Comparison of ENCODE assay signal across 15 mouse cellular contexts in the genomic region with DNA sequence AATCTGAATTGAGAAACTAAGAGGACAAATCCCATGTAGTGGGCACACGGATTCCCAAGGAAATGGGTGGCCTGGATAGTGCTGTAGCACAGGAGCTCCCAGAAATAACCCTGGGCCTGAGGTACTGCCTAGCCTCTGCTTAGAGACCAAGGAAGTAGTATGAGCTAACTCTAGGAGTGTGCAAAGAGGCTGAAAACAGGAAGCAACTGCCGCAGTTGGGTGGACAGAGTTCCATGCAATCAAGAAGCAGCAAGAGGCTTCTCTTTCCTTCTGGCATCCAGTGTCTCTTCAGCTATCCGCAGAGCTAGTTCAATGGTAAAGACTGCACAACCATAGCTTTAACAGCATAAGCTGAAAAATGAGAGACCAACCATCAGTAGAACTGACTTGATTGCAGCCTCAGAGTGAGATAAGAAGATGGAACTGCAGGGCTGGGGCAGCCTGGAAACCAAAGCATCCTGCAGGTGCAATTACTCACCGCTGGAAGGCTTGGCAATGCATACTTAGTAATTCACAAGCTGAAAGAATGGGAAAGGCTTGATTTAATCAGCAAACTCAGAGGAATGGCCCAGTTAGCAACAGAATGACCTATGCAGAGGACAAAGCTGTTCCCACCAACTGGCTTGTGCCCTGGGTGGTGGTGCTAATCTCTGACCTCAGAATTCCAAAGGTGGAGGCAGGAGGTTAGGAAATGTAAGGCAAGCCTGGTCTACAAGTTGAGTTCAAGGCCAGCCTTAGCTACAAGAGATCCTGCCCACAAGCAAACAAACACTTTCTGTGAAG. TPM values are rescaled to one million over a fixed set of nuclear protein-coding genes. Genes with fewer than 3 reads are reported as not detected.
DNase-seq lines count a peak whose midpoint lies in the region; ATAC-seq and TF ChIP-seq lines count a peak whose summit lies in the region.
"Had no signal": no experiment of that assay in that cellular context is flagged by ENCODE, and none has a peak within 500 bp of the region (broad histone marks: within the 10 kb centered on the region; RNA-seq: fewer than 3 reads in every experiment).

No protein-coding gene starts in this region.

- no peak overlapping the region for H3K4me3 ChIP-seq in liver, embryonic 16.5 days (ENCODE audit: low read depth, low read length)
- no peak overlapping the region for H3K4me3 ChIP-seq in liver, postnatal 0 days (ENCODE audit: low read depth, low read length)
- H3K4me3 ChIP-seq: heart, embryonic 13.5 days; liver, embryonic 12.5 days; neural tube, embryonic 13.5 days had no signal

- no peak for TF ChIP-seq EP300 in liver, postnatal 0 days (IDR thresholded peaks at IDR 0.05; ENCODE audit: low read depth)

- no peak overlapping the region for H3K27ac ChIP-seq in liver, embryonic 16.5 days (ENCODE audit: low read length)
- no peak overlapping the region for H3K27ac ChIP-seq in liver, postnatal 0 days (ENCODE audit: low read depth)
- H3K27ac ChIP-seq: heart, embryonic 13.5 days; liver, embryonic 12.5 days; neural tube, embryonic 13.5 days had no signal

- no peak overlapping the region for H3K9ac ChIP-seq in liver, embryonic 16.5 days (ENCODE audit: low read depth, low read length)
- no peak overlapping the region for H3K9ac ChIP-seq in liver, postnatal 0 days (replicated peaks)
- H3K9ac ChIP-seq: heart, embryonic 13.5 days; liver, embryonic 12.5 days; neural tube, embryonic 13.5 days had no signal

- H3K36me3 ChIP-seq in liver, embryonic 16.5 days (ENCODE audit: control insufficient read depth, insufficient read depth) = no peaks in the 10 kb centered on the region
- H3K36me3 ChIP-seq in liver, postnatal 0 days (replicated peaks; ENCODE audit: insufficient read depth, low read length) = no peaks in the 10 kb centered on the region
- H3K36me3 ChIP-seq: G1E; heart, embryonic 13.5 days; liver, embryonic 12.5 days; neural tube, embryonic 13.5 days had no signal

- no peaks in the 10 kb centered on the region for H3K27me3 ChIP-seq in liver, embryonic 16.5 days (ENCODE audit: control insufficient read depth, insufficient read depth, low read depth, low read length)
- no peaks in the 10 kb centered on the region for H3K27me3 ChIP-seq in liver, postnatal 0 days (ENCODE audit: insufficient read depth, low read length)
- H3K27me3 ChIP-seq: heart, embryonic 13.5 days; liver, embryonic 12.5 days; neural tube, embryonic 13.5 days had no signal

- H3K9me3 ChIP-seq in liver, embryonic 16.5 days (replicated peaks; ENCODE audit: control insufficient read depth, low read length) = no peaks in the 10 kb centered on the region
- no peaks in the 10 kb centered on the region for H3K9me3 ChIP-seq in liver, postnatal 0 days (ENCODE audit: low read length)
- H3K9me3 ChIP-seq: G1E; heart, embryonic 13.5 days; liver, embryonic 12.5 days; neural tube, embryonic 13.5 days had no signal

- TF ChIP-seq CTCF in liver, postnatal 0 days (IDR thresholded peaks at IDR 0.05; ENCODE audit: low read depth) = no peak

- DNase-seq in liver, postnatal 0 days = no peak
- peak; percentile 27 for DNase-seq in ES-CJ7 (ENCODE audit: low read depth, low spot score)
- peak; percentile 49 for DNase-seq in naive thymus-derived CD4-positive, alpha-beta T cell, adult 2 months (ENCODE audit: low read depth)
- no peak for DNase-seq in right cerebral cortex, postnatal 10 days (ENCODE audit: low spot score in 2 of 2)
- DNase-seq in right cerebral cortex, postnatal 25 days = no peak
- DNase-seq: cerebellum, adult 11-12 months; kidney, postnatal 14 days; thymus, postnatal 14 days had no signal

- H3K4me1 ChIP-seq in liver, embryonic 16.5 days (ENCODE audit: control insufficient read depth, low read depth, low read length) = no peaks in the 10 kb centered on the region
- no peaks in the 10 kb centered on the region for H3K4me1 ChIP-seq in liver, postnatal 0 days (ENCODE audit: insufficient read depth)
- H3K4me1 ChIP-seq: neural tube, embryonic 13.5 days had no signal

- WGBS in liver, embryonic 16.5 days (ENCODE audit: insufficient replicate concordance) = 35% methylated on average over 4 of the region's 4 CpGs
- 51% methylated on average over 4 of the region's 4 CpGs for WGBS in liver, postnatal 0 days (ENCODE audit: insufficient replicate concordance)

- peak; percentile 50; the same call in 1 of the 2 replicates for ATAC-seq in liver, embryonic 16.5 days (ENCODE audit: low read depth)
- no peak for ATAC-seq in liver, postnatal 0 days
- ATAC-seq in common myeloid progenitor, adult 5-6 weeks (replicated peaks; ENCODE audit: low read depth, poor library complexity, severe bottlenecking) = peak; percentile 87
- ATAC-seq: intestine, embryonic 16.5 days had no signal

- no peak overlapping the region for H3K4me2 ChIP-seq in liver, embryonic 16.5 days (ENCODE audit: low read depth, low read length)
- no peak overlapping the region for H3K4me2 ChIP-seq in liver, postnatal 0 days (ENCODE audit: low read depth, low read length)
- H3K4me2 ChIP-seq: heart, embryonic 13.5 days; liver, embryonic 12.5 days; neural tube, embryonic 13.5 days had no signal

RNA-seq across cellular contexts. Expression of a gene that starts 6.3 kb away (rescaled TPM):
- 14.0 and 14.5 TPM in 2 replicates for polyA plus RNA-seq in liver, embryonic 16.5 days (2015; fragmentation: Nextera tagmentation; extraction: Ambion mirVana)
- 11.7 and 11.9 TPM in 2 replicates for polyA plus RNA-seq in liver, postnatal 0 days (2015; fragmentation: Nextera tagmentation; extraction: Ambion mirVana)
- 201 and 210 TPM in 2 replicates for total RNA-seq in common myeloid progenitor, adult 5-6 weeks (2017)

Comparison
In these comparisons a context has a peak if more than half of its experiments do, and no peak if none do; other contexts are left out.
1. DNase-seq: peak in ES-CJ7 (single experiment) and naive thymus-derived CD4-positive, alpha-beta T cell, adult 2 months (single experiment); none in liver, postnatal 0 days (single experiment), right cerebral cortex, postnatal 10 days (0 of 2) and right cerebral cortex, postnatal 25 days (single experiment).